Mouse (Mus musculus): ENCODE data around the gene Csrnp1. TPM values are rescaled to one million over a fixed set of nuclear protein-coding genes. Genes with fewer than 3 reads are reported as not detected.
A peak's percentile ranks its signal among the peaks of the same experiment; 100 is the strongest.

Csrnp1 gene
- total RNA-seq, 2 experiments from 2014 or later, result 18.0 to 18.1 TPM

- no peak for DNase-seq (ENCODE audit: low spot score in 2 of 2)
Measured at GRCm38 (mm10) chr9:119978811-119979441, 5.5 kb downstream of the Csrnp1 start.

GRCm38 (mm10) chr9:119978151-119978810 lies 6.2 kb downstream of the Csrnp1 start:
- no peak for DNase-seq (ENCODE audit: low spot score in 2 of 2)

GRCm38 (mm10) chr9:119977557-119978060 lies 6.8 kb downstream of the Csrnp1 start:
- DNase-seq (ENCODE audit: low spot score in 2 of 2), result no peak

DNA sequence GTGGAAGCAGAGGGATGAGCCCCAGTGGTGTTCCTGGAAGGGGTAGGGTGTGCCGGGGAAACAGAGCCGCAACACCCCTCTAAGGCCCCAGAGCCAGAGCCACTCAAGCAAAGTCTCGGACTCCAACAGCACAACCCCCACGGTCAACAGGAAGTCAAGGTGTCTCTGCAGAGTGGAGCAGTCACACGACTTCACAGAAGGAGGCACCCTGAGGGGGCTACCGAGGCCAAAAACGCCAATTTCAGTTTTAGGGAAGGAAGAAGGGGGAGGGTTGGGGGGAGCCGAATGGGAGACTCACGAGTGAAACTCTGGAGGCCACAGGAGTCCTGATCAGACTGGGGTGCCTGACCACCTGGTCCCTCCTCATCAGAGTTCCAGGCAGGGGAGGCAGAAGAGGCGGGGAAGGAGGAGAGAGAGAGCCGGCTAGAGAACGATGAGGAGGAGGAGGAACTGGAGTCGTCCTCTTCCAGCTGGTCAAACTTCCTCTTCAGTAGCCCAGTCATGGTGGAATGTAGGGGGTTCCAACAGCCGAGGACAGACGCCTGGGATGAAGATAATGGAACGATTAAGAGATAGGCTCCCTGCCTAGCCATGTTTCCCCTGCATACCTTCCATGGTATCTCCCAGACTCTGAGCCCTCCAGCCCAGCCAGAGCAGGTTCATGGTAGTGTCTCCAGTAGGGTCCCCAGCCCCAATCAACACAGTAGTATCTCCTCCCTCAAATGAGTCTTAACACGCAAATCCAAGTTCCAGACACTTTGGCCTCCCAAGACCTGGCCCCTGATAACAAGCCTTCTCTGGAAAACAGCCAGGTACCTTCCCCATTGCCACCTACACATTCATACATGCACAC lies 7.5 kb downstream of the Csrnp1 start:
- no peak for DNase-seq (ENCODE audit: low spot score in 2 of 2)

DNA sequence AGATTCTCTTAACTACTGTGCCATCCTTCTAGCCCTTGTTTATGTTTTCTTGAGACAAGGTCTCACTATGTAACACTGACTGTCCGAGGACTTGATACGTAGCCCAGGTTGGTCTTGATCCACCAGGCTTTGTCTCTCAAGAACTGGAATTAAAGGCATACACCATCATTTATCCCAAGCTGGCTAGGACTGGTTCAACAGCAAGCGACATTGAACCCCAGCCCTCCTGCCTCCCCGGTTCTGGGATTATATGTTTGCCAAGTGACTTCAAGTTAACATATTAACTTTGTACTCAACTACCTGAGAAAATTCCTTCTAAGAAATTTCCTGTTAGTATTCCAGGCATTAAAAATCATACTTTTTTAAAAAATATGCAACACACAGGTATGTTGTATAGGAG lies 9.2 kb downstream of the Csrnp1 start:
- DNase-seq (ENCODE audit: low spot score in 2 of 2), result no peak

DNA sequence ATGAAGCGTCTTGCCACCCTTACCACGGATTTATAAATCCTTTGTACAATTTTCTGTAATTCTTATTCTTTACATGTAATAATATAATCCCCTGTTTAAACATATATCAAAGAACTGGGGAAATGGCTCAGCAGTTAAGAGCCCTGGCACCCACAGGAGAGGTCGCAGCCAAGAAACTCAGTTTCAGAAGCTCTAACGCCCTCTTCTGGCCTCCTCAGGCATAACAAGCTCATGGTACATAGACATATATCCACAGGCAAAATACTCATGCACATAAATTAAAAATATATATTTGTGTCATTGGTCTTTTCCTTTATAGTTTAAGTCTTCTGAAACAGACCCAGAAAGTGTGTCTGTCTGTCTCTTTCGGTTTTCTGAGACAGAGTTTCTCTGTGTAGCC lies 9.8 kb downstream of the Csrnp1 start:
- no peak for DNase-seq (ENCODE audit: low spot score in 2 of 2)

DNA sequence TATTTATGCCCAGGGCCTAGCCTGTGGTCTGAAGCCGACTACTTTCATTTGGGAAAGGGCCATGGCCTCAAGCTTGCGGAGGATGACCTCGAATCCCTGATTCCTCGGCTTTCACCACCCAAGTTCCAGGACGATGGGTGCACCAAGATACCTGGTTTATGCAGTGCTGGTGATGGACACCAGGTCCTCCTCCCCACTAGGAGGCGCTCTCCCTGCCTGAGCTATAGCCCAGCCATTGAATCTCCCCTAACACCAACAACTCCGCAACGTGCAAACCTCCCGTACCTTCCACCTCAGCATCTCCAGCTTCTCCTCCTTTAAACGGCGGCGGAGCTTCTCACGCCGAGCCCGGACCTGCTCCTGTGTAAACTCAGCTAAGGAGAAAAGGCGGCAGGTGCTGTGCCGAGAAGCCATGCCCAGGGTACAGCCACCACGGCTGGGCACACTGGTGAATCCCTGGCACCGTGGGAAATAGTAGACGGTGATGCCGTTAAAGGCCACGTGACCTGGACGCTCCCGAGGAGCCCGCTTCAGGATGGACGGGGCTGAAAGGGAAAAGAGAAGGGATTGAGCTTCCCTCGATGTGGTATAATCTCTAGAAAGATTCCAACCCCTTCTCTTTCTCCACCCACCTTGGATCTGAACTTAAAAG lies 10.5 kb downstream of the Csrnp1 start:
- no peak for DNase-seq (ENCODE audit: low spot score in 2 of 2)

DNA sequence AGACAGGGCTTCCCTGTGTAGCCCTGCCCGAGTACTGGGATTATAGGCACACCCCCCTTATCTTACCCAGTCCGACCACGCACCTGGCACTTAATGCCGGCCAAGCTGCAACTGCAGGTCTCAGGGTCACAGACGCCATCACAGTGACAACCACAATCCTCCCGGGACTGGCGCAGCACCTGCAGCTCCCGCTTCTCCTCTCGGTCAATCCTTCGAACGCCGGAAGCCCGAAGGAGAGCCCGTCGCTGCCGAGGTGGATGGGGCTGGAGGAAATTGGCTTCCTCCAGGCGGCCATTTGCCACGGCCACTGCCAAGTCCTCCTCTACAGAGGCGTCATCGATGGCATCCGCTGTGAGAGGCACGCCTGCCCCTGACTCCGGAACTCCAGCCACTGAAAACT lies 11.2 kb downstream of the Csrnp1 start:
- DNase-seq (ENCODE audit: low spot score in 2 of 2), result no peak

- no peak for DNase-seq (ENCODE audit: low spot score in 2 of 2)
Measured at GRCm38 (mm10) chr9:119972582-119972981, 11.9 kb downstream of the Csrnp1 start.

DNA sequence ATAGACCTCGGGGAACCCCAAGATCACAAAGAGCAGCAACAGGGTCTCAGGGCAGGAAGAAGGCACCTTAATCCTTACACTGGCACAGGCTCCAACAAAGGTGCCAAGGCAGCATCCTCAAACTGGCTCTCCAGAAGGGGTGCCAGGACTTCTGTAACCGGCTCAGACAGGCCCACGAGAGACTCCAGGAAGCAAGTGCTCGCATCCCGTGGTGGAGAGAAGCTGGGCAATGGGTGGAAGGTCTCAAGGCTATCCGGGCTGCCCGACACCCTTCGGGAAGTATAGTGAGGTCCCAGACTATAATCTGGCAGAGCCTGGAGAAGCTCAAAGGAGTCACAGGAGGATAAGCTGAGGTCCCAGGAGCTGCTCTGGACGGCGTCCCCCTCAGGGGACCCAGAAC lies 12.3 kb downstream of the Csrnp1 start:
- DNase-seq (ENCODE audit: low spot score in 2 of 2), result no peak

GRCm38 (mm10) chr9:119970763-119971656 lies 13.4 kb downstream of the Csrnp1 start:
- DNase-seq (ENCODE audit: low spot score in 2 of 2), result no peak

DNA sequence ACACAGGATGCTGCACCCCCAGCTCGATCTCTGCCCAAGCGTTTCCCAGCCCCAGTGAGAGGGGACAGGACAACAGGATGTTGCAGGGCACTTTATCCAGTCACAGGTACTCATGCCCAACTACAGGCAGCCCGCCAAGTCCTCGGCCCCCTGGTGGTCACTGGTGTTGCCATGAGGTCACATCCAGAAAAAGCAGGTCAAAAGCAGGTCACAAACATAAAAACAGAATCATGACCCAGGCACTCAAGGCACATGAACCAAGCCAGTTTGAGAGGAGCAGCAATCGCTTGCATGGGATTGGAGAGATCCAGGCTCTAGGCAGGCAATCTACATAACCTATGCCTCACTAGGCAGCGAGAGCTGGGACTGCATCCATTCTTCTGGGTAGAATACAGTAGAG lies 14.2 kb downstream of the Csrnp1 start:
- peak in 1 of 2 experiments; percentile 53 for DNase-seq (ENCODE audit: low spot score in 2 of 2)

GRCm38 (mm10) chr9:119969811-119970210 lies 14.6 kb downstream of the Csrnp1 start:
- DNase-seq (ENCODE audit: low spot score in 2 of 2), result no peak

- DNase-seq (ENCODE audit: low spot score in 2 of 2), result no peak
Measured at GRCm38 (mm10) chr9:119966221-119966910, 18.1 kb downstream of the Csrnp1 start.

- DNase-seq (ENCODE audit: low spot score in 2 of 2), result no peak
Measured at GRCm38 (mm10) chr9:119965186-119965585, 19.3 kb downstream of the Csrnp1 start.

- DNase-seq (ENCODE audit: low spot score in 2 of 2), result no peak
Measured at GRCm38 (mm10) chr9:119964206-119964605, 20.3 kb downstream of the Csrnp1 start.

- peak in 1 of 2 experiments; percentile 58 for DNase-seq (ENCODE audit: low spot score in 2 of 2)
Measured at GRCm38 (mm10) chr9:119962987-119963667, 21.3 kb downstream of the Csrnp1 start.

- DNase-seq (ENCODE audit: low spot score in 2 of 2), result no peak
Measured at GRCm38 (mm10) chr9:119962216-119962615, 22.2 kb downstream of the Csrnp1 start.

- no peak for DNase-seq (ENCODE audit: low spot score in 2 of 2)
Measured at GRCm38 (mm10) chr9:119958835-119959234, 25.6 kb downstream of the Csrnp1 start.

Data from adrenal gland, postnatal 4 days (tissue).